Mouse (Mus musculus): ENCODE data around the gene Wasf2. TPM values are rescaled to one million over a fixed set of nuclear protein-coding genes. Genes with fewer than 3 reads are reported as not detected.

Gene Wasf2
- polyA plus RNA-seq, 1 experiment: 14.7 TPM

- TF ChIP-seq POLR2A (IDR thresholded peaks at IDR 0.05; ENCODE audit: extremely low read depth, insufficient read depth, low read length): no peak
- no peak overlapping the region for H3K27ac ChIP-seq (ENCODE audit: insufficient read depth, low read length)
- no peaks in the 10 kb centered on the region; the same call in 1 of the 2 replicates for H3K4me1 ChIP-seq (ENCODE audit: control insufficient read depth, insufficient read depth, low read length)
- H3K4me3 ChIP-seq (ENCODE audit: insufficient read depth, low read length): peak overlapping the region; percentile 45
Observed at GRCm38 (mm10) chr4:133212562-133213267, 82.4 kb downstream of the Wasf2 start.

DNA sequence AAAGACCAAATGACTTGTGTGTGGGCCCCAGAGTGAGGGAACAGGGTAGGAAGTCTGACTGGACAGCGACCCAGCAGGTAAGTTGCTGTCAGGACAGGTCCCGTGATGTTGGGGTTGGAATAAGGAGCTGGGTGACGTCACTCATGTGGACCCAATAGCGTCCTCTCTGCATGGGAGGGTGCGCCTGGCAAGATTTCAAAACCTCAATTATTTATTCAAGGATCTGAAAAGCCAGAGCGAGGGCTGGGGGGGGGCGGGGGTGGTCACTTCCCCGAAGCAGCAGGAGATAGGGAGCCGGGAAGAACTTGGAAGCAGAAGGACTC is 82.9 kb downstream of the Wasf2 start:
- TF ChIP-seq POLR2A (IDR thresholded peaks at IDR 0.05; ENCODE audit: extremely low read depth, insufficient read depth, low read length) (no peak), CTCF (IDR thresholded peaks at IDR 0.05; ENCODE audit: extremely low read depth, insufficient read depth, low read length) (no peak)
- Histone ChIP-seq H3K4me1 (ENCODE audit: control insufficient read depth, insufficient read depth, low read length) (no peaks in the 10 kb centered on the region; the same call in 1 of the 2 replicates), H3K27ac (ENCODE audit: insufficient read depth, low read length) (no peak overlapping the region), H3K4me3 (ENCODE audit: insufficient read depth, low read length) (peak overlapping the region; percentile 45)

- Histone ChIP-seq H3K27ac (ENCODE audit: insufficient read depth, low read length) (0 out of 2 replicates have a peak overlapping the region, but pooled peaks have one; percentile 13), H3K4me3 (ENCODE audit: insufficient read depth, low read length) (peak overlapping the region; percentile 45; the same call in 1 of the 2 replicates)
- no peak for TF ChIP-seq POLR2A (IDR thresholded peaks at IDR 0.05; ENCODE audit: extremely low read depth, insufficient read depth, low read length)
- TF ChIP-seq CTCF (IDR thresholded peaks at IDR 0.05; ENCODE audit: extremely low read depth, insufficient read depth, low read length): no peak
Observed at GRCm38 (mm10) chr4:133213661-133214060, 83.4 kb downstream of the Wasf2 start.

GRCm38 (mm10) chr4:133217641-133218040 is 87.3 kb downstream of the Wasf2 start:
- Histone ChIP-seq H3K4me1 (ENCODE audit: control insufficient read depth, insufficient read depth, low read length) (peaks cover 2% of the 10 kb centered on the region; the same call in 1 of the 2 replicates), H3K27ac (ENCODE audit: insufficient read depth, low read length) (no peak overlapping the region), H3K4me3 (ENCODE audit: insufficient read depth, low read length) (no peak overlapping the region)
- no peak for TF ChIP-seq POLR2A (IDR thresholded peaks at IDR 0.05; ENCODE audit: extremely low read depth, insufficient read depth, low read length)
- peak; percentile 86 for TF ChIP-seq CTCF (IDR thresholded peaks at IDR 0.05; ENCODE audit: extremely low read depth, insufficient read depth, low read length)

More at GRCm38 (mm10) chr4:133213661-133214060, 83.4 kb downstream of the Wasf2 start:
- no peaks in the 10 kb centered on the region; the same call in 1 of the 2 replicates for H3K4me1 ChIP-seq (ENCODE audit: control insufficient read depth, insufficient read depth, low read length)

DNA sequence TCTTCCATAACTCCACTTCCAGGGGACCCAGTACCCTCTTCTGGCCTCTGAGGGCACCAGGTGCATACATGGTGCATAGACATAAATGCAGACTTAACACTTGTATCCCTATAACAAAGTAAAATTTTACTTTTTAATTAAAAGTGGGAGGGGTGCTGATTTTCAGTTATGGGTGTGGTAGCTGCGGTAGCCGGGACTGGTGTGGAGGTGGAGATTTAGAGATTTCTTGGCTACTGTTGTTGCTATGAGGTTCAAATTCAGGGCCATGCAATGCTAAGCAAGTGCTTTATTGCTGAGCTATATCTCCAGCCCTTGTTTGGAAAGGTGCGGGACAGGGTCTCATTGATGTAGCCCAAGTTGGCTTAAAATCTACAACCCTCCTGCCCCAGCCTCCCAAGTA is 88.4 kb downstream of the Wasf2 start:
- no peak overlapping the region for H3K4me3 ChIP-seq (ENCODE audit: insufficient read depth, low read length)
- H3K4me1 ChIP-seq (ENCODE audit: control insufficient read depth, insufficient read depth, low read length): peaks cover 2% of the 10 kb centered on the region; the same call in 1 of the 2 replicates
- H3K27ac ChIP-seq (ENCODE audit: insufficient read depth, low read length): no peak overlapping the region
- TF ChIP-seq POLR2A (IDR thresholded peaks at IDR 0.05; ENCODE audit: extremely low read depth, insufficient read depth, low read length): no peak

- Histone ChIP-seq H3K4me1 (ENCODE audit: control insufficient read depth, insufficient read depth, low read length) (peaks cover 2% of the 10 kb centered on the region; the same call in 1 of the 2 replicates), H3K4me3 (ENCODE audit: insufficient read depth, low read length) (no peak overlapping the region), H3K27ac (ENCODE audit: insufficient read depth, low read length) (no peak overlapping the region)
- TF ChIP-seq POLR2A (IDR thresholded peaks at IDR 0.05; ENCODE audit: extremely low read depth, insufficient read depth, low read length) (no peak), CTCF (IDR thresholded peaks at IDR 0.05; ENCODE audit: extremely low read depth, insufficient read depth, low read length) (no peak)
Observed at GRCm38 (mm10) chr4:133220656-133221055, 90.4 kb downstream of the Wasf2 start.

DNA sequence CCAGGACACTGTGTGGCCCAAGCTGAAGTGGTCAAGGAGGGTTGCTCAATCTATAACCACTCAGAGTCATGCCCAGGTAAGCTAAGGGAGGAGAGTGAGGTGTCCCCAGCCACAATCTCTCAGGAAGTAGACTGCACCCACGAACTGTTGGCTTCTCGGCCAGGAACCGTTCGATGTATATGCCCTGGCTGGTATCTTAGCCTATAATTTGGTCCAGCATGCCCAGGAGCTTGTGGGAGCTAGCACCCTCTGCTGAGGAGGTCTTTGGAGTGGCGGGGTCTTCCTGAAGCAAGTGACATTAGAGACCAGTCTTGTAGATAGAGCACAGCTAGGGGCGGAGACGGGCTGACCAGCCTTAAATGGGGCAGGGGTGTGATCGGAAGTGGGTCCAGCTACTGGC is 91.4 kb downstream of the Wasf2 start:
- H3K4me3 ChIP-seq (ENCODE audit: insufficient read depth, low read length): no peak overlapping the region
- peaks cover 2% of the 10 kb centered on the region; the same call in 1 of the 2 replicates for H3K4me1 ChIP-seq (ENCODE audit: control insufficient read depth, insufficient read depth, low read length)
- no peak overlapping the region for H3K27ac ChIP-seq (ENCODE audit: insufficient read depth, low read length)
- TF ChIP-seq POLR2A (IDR thresholded peaks at IDR 0.05; ENCODE audit: extremely low read depth, insufficient read depth, low read length): no peak
- no peak for TF ChIP-seq CTCF (IDR thresholded peaks at IDR 0.05; ENCODE audit: extremely low read depth, insufficient read depth, low read length)

GRCm38 (mm10) chr4:133223875-133224274 is 93.6 kb downstream of the Wasf2 start:
- H3K4me1 ChIP-seq (ENCODE audit: control insufficient read depth, insufficient read depth, low read length): peaks cover 2% of the 10 kb centered on the region; the same call in 1 of the 2 replicates
- TF ChIP-seq POLR2A (IDR thresholded peaks at IDR 0.05; ENCODE audit: extremely low read depth, insufficient read depth, low read length) (no peak), CTCF (IDR thresholded peaks at IDR 0.05; ENCODE audit: extremely low read depth, insufficient read depth, low read length) (no peak)
- no peak overlapping the region for H3K27ac ChIP-seq (ENCODE audit: insufficient read depth, low read length)
- H3K4me3 ChIP-seq (ENCODE audit: insufficient read depth, low read length): no peak overlapping the region

GRCm38 (mm10) chr4:133226073-133226472 is 95.8 kb downstream of the Wasf2 start:
- Histone ChIP-seq H3K4me1 (ENCODE audit: control insufficient read depth, insufficient read depth, low read length) (no peaks in the 10 kb centered on the region; the same call in 1 of the 2 replicates), H3K27ac (ENCODE audit: insufficient read depth, low read length) (no peak overlapping the region), H3K4me3 (ENCODE audit: insufficient read depth, low read length) (no peak overlapping the region)
- TF ChIP-seq CTCF (IDR thresholded peaks at IDR 0.05; ENCODE audit: extremely low read depth, insufficient read depth, low read length): no peak
- TF ChIP-seq POLR2A (IDR thresholded peaks at IDR 0.05; ENCODE audit: extremely low read depth, insufficient read depth, low read length): no peak

GRCm38 (mm10) chr4:133227636-133228035 is 97.3 kb downstream of the Wasf2 start:
- H3K27ac ChIP-seq (ENCODE audit: insufficient read depth, low read length): no peak overlapping the region
- no peak overlapping the region for H3K4me3 ChIP-seq (ENCODE audit: insufficient read depth, low read length)
- H3K4me1 ChIP-seq (ENCODE audit: control insufficient read depth, insufficient read depth, low read length): no peaks in the 10 kb centered on the region
- TF ChIP-seq CTCF (IDR thresholded peaks at IDR 0.05; ENCODE audit: extremely low read depth, insufficient read depth, low read length): no peak
- TF ChIP-seq POLR2A (IDR thresholded peaks at IDR 0.05; ENCODE audit: extremely low read depth, insufficient read depth, low read length): no peak

All from cortical plate, adult 2 months (tissue).